Mouse (Mus musculus) embryo, embryonic 11 days (tissue): ENCODE results near the gene Thyn1.

ENCODE experiments used
- DNase-seq: peaks from one replicate; pipeline ENCODE4 v3.0.0-alpha.2; 2015

The Thyn1 gene

DNA sequence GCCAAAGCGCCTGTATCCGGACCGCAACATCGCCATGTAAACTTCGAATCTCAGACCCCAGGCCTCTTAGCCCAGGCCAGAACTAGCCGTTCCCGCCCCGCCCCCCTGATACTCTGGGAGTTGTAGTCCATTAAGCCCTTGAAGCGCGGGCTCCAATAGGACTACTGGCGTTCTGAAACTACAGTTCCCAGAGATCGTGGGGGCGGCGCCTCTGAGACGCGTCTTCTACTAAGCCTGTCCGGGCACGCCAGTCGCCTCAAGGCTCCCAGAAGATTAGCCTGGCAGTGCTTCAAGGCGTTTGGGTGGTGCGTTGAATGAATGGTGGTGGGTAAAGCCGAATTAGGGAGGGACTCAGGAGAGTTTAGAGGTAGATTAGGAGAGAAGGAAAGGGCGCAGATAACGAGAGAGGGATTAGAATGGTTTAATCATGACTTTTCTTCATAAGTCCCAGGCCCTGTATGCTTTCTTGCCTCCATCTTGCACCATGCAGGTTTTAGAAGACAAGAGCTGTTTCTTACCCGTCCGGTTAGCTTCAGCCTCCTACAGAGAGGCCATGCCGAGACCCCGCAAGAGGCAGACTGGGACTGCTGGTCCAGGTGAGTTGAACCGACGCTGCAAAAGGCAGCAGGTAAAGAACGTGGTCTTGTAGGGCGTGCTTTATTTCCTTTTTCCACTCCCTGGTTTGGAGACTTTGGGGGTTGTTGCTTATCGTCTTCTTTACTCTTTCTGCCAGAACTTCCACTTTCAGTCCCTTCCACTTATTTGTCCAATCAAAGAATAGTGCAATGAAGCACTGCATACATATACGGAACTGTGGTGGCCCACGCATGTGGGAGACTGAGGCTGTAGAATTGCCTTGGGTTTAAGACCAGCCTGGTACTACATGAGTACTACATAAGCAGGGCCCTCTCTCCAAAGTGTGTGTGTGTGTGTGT, at the start of gene Thyn1, which contains the start of gene Acad8:
Thyn1 (plus strand) TSS at position 250 of the 935 bp plus-strand sequence.
Acad8 (minus strand) TSS at position 106 of the 935 bp plus-strand sequence.
- DNase-seq = peak; percentile 99

DNA sequence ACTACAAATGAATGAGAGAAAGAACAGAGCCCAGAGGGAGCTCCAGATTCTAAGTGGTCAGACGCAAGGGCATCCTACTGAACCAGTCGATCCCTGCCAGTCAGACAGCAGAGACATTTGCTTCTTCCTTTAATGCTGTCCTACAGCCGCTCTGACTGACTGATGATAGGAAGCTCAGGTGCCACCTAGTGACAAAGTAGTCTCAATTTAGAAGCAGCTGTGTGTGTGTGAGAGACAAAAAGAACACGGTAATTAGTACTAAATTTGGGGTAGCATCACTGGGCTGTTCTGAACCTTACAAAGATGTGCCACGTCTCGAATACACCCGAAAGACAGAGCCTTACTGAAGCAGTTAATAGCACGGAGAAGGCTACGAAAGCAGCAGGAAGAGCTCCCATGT, 21.8 kb upstream of the Thyn1 start:
- no peak for DNase-seq

DNA sequence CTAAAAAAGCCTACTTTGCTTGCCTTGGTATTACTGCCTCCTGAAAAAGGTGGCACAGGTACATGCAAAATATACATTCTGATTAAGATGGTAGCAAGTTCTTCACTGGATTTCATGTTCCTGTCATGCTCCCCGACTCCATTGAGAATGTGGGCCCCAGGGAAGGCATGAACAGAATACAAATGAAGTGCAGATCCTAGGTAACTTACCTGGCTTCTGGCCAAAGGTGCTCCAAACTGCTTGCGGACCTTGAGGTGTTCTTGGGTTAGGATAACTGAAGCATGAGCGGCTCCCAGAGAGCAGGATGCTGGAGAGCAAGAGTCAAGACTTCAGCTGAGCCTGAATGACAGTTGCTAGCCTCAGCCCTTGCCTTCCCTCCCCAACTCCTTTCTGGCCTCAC, 20.7 kb upstream of the Thyn1 start:
- DNase-seq = no peak

- DNase-seq = no peak
Measured at GRCm38 (mm10) chr9:26985090-26985613, 14.4 kb upstream of the Thyn1 start.

- no peak for DNase-seq
Measured at GRCm38 (mm10) chr9:26985668-26986277, 13.7 kb upstream of the Thyn1 start.

DNA sequence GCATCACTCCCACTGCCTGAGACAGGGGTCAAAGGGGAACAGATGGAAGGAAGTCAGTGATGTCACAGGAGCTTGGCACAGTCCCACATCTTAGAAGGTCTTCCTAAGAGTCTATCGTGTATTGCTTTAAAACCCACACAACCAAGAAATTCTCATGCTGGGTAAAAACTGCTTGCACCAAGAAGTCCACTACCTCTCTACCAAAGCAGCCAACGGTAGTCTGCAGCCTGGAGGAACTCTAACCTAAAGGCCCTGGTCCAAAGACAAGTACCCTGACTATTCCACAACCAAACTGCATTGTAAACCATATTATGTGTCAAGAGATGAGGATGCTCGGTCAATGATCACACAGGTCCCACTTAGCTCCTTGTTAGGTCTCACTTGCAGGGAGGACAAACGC, 9.3 kb upstream of the Thyn1 start:
- no peak for DNase-seq

- no peak for DNase-seq
Measured at GRCm38 (mm10) chr9:26993118-26993517, 6.4 kb upstream of the Thyn1 start.

DNA sequence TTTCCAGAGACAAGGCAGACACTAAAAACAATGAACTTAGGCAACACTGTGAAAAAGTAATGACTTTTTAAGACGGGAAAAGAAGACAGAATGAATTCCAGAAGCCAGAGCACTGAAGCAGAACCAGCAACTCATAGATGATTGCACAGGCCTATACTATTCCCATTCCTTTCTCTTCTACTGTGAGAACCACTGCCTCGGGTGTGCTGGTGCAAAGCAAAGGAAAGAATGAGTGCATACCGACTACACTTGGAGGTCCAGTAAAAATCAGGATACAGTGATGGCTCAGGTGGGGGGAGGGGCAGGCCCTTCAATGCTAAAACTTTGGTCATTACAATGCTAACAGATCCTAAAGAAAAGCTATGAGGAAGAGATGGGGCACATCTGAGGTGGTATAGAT, 5.6 kb upstream of the Thyn1 start:
- DNase-seq = no peak

DNA sequence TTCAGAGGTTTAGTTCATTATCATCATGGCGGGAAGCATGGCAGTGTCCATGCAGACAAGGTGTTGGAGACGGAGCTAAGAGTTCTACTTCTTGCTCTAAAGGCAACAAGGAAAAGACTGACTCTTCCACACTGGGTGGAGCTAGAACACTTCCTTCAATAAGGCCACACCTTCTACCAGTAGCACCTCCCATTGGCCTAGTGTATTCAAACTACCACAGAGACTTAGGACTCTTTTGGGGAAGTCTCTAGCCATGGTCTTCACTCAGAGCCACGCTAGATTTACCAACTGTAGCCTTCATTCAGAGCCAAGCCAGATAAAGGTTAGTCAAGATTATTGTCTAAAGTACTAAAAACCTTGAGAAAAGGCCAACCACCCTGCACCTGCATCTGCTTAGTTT, 2.4 kb upstream of the Thyn1 start:
- DNase-seq = no peak

- DNase-seq = no peak
Measured at GRCm38 (mm10) chr9:26997501-26997900, 2.0 kb upstream of the Thyn1 start.

GRCm38 (mm10) chr9:26998669-26999460, 645 bp upstream of the Thyn1 start:
- peak; percentile 62 for DNase-seq

- no peak for DNase-seq
Measured at GRCm38 (mm10) chr9:27005231-27005630, 5.7 kb downstream of the Thyn1 start.

DNA sequence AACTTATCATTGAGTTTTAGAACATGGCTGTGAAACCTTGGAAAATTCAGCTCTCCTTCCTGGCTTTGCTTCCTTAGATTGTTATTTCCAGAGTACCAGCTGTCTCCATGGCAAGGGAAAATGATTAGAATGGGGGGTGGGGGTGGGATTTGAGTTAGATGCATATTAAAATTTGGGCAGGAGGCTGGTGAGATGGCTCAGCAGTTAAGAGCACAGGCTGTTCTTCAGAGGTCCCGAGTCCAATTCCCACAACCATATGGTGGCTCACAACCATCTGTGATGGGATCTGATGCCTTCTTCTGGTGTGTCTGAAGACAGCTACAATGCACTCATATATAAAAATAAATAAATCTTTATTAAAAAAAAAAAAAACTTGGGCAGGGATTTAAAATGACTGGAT, 6.4 kb downstream of the Thyn1 start:
- DNase-seq = no peak

DNA sequence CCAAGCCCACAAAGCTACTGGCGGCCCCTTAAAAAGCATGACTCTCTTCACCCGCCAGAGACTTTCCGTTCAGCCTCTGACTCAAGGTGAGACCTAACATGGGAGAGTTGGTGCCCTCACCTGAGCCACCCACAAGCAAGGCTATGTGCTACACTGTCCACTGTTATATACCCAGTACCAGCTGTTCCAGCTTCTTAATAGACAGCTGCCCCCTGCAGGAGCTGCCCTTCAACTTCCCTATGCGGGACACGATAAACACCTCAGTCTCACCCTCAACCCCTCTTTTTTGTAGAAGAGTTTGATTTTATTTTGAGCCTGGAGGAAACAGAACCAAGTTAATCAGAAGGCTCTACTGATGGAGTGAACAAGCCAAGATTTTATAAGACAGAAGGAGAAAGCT, 7.4 kb downstream of the Thyn1 start:
- no peak for DNase-seq

DNA sequence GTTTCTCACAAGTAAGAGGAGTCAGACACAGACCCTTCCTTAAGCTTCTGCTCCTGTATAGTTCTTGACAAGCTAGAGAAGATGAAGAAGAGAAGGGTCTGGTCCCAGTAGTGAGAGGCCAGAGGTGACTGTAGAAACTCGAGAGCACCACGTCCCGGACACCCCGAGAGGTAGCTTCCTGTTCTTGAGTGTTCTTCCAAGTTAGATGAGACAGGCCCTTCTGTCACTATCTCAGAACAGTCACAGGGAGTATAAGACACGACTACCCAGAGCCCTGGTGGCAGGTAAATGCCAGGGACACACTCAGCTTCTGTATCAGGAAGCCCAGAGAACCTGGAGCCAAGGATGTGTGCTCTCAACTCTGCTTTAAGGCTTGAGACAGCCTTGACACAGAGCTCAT, 9.7 kb downstream of the Thyn1 start:
- no peak for DNase-seq

DNA sequence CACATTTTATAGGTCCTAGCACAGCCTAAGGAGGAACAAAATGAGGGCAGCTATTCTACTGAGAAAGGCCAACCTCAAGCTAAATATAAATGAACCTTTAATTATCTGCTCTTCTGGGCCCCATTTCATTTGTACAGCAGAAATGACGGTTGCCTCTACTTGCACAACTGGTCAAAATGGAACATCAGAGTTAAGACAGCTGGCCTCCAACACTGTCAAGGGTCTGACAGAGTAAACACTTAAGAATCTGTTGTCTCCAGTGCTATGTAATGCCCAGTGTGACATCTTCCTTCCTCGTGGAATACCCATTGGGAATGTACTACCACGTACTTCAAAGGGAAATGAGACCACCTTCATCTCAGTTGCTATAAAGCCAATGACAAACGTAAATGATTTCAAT, 12.1 kb downstream of the Thyn1 start:
- no peak for DNase-seq

- DNase-seq = no peak
Measured at GRCm38 (mm10) chr9:27018961-27019360, 19.5 kb downstream of the Thyn1 start.

GRCm38 (mm10) chr9:27023681-27024080, 24.2 kb downstream of the Thyn1 start:
- DNase-seq = no peak

DNA sequence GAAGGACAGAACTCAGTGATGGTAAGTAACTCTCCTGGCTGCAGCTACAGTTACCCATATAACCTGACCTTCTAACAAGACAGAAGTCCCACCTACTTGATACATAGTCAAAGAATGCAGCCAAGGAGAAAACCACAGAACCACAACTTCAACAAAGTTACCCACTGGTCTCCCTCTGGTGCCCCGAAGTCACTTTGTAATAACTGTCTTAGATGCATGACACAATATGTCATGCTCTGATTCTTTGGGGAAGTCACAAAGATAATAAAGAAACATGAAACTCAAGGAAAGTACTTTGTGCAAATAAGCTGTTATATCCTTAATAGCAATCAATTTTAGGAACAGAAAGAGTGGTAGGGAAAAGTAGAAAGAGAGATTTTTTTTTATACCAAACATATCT, 27.2 kb downstream of the Thyn1 start:
- DNase-seq = no peak

DNA sequence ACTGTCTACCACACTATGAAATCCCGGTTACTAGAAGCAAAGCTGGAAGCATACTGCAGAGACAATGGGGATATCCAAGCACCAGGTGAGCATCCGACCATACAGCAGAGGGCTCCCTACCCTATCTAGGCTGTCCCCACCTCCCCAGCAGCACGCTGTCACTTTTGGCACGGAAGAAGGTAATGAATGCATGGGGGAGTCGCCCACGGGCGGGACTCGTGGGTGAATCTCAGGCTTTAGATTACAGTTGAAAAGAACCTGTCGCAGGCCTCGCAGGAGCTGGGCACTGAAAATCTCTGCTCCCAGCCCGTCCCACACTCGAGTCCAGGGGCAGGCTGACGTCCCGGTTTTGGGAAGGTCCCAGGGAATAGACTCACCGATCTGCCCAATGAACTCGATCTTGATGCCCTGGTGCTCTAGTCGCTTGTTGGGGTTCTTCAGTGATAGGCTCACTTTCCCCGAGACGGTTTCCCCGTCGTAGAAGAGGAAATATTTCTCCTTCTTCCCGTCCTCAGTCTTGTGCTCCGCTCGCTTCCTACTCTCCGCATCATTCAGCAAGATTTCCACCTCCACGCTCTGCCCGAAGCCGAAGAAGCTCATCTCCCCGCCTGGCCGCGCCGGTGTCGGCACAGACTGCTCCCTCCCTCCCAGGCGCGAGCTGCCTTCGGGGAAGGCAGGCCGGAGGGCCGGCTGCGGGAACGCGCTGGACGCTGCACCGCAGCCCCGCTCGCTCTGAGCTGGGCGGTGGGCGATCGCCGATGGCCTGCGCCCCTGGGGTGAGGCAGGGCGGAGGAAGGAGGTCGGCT, 29.7 kb downstream of the Thyn1 start:
- DNase-seq = peak; percentile 60

DNA sequence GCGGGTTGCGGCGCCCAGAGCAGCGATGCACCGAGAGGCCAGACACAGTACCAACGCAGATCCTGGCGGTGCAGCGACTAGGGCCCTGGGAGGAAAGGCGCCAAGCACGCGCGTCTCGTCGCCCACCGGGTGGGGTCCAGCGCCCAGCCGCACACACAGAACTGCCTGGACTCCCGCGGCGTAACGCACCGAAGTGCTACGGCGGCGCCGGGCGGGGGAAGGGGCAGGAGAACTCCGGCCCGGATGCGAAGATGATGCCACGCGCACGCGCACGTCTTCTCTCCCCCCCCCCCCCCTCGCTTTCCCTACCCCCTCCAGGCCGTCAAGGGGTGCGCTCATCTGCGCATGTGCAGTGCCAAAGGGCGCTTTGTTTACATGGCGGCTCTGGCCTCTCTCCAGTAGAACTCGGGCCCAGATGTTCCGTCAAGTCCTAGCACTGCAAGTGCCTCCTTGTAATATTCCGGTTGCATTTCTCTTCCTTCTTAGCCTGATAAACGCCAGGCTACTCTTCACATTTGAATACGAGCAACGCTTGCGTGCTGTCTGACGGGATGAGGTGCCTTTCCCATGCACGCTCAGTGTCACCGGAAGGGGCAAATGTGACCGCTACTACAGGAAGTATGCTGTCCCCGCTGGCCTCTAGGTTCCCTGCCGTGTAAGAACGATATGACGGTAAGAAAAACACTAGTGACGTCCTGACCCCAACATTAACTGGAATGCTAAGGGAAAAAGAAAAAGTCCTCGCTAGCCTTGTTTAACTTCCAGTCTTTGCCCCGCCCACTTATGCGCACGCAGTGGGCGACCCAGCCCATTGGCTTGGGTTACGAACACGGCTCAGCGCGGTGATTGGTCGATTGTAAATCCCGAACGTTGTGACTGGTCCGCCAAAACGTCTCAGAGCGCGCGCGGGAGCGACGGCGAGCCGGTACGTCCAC, 30.6 kb downstream of the Thyn1 start, which contains the start of the genes Vps26b and Ncapd3:
Vps26b (minus strand) TSS at position 238 of the 935 bp plus-strand sequence.
Ncapd3 (plus strand) TSS at position 348 of the 935 bp plus-strand sequence.
- DNase-seq = peak; percentile 99
